Mouse (Mus musculus) frontal cortex, adult 2 months (tissue): ENCODE results near the gene Aebp1. TPM values are rescaled to one million over a fixed set of nuclear protein-coding genes. Genes with fewer than 3 reads are reported as not detected.
"Not testable (repeated sequence)": the region's sequence is repeated elsewhere in the genome, so short reads cannot be mapped to it uniquely, and the experiment has no call there.

Experiments
- DNase-seq, 2 experiments: peaks; one replicate each; pipeline ENCODE4 v3.0.0; 2022; ENCODE audit warnings: low spot score in 1 of 2; ENCODE audit errors: extremely low spot score in 1 of 2
- polyA plus RNA-seq: library from polyadenylated mRNA; depleted of rRNA; stranded (reverse); fragments of >200 nt; gene quantifications from 2 replicates; pipeline ENCODE4 v1.2.3, GENCODE M21; 2012

Gene Aebp1
- polyA plus RNA-seq, 1 experiment = 20.3 TPM

DNA sequence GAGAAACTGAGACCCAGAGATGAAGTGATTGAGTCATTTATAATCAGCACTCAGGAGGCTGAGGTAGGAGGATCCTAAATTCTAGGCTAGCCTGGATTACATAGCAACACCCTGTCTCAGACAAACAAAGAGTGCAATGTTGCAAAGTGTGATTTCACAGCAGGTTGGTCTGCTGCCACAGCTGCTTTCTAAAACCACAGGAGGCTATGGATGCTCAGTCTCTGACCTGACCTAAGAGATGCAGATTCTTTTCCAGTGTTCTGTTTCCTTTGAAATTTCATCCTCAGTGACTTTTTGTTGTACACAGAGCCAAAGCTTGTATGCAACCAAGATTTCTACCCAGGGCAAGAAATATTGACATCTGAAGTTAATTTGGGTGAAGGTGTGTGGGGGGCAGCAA, 6.3 kb upstream of the Aebp1 start:
- no peak for DNase-seq

DNA sequence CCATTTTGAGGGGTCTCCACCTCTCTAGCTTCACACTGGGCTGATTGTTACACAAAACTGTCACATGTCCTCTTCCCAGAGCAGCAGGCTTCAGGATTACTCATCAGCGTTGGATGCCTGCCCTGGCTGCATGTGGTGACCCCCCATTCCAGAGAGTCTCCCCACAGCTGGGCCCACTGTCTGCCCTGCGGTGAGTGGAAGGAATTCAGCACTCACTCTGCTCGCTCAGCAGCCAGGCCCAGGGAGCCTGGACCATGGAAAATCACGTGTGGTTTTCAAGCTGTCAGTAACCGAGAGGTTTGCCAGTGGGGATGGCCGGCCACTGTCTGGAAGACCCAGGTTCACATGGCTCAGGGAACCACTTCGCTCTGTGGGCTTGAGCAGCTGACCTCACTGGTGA, 5.8 kb upstream of the Aebp1 start:
- peak; percentile 37 to 49 for DNase-seq

DNA sequence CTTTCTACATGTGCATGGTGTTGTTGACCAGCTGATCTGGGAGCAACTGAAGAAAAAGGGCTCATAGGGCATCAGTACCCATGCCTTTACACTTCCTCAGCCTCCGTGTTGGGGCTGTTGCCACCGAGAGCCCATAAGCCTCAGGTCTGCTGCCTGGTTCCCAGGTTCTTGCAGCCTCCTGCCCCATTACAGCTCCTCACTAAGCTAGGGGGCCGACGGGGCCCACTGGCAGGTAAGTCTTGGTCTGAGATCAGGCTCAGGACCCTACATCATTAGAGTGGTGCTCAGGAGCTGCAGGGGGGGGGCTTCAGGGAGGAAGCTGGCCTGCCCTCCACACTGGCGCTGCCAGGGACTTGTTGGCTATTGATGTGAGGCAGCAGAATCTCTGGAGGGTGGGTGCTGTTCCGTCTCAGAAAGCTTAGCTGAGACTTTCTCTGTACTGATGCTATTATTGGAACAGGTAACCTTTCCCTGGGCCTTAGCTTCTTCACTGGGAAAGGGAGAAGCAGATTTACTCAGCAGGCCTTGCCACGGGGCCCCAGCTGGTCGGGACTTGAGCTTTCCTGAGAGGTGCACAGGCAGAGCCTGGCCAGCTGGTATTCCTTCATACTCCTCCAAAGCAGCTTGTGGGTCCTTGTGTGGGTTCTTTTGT, 5.1 kb upstream of the Aebp1 start:
- no peak for DNase-seq

DNA sequence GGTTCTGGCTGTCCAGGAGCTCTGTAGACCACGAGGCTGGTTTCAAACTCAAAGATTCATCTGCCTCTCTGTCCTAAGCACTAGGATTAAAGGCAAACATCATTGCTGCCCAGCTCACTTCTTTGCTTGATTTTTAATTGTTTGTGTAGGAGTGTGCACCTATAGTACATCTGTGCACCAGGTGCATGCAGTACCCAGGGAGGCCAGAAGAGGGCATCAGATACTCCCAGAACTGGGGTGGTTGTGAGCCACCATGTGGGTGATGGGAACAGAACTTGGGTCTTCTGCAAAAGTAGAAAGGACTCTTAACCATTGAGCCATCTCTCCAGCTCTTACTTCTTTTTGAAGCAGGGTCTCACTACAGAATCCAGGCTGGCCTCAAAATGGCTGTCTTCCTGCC, 3.0 kb upstream of the Aebp1 start:
- DNase-seq = no peak

DNA sequence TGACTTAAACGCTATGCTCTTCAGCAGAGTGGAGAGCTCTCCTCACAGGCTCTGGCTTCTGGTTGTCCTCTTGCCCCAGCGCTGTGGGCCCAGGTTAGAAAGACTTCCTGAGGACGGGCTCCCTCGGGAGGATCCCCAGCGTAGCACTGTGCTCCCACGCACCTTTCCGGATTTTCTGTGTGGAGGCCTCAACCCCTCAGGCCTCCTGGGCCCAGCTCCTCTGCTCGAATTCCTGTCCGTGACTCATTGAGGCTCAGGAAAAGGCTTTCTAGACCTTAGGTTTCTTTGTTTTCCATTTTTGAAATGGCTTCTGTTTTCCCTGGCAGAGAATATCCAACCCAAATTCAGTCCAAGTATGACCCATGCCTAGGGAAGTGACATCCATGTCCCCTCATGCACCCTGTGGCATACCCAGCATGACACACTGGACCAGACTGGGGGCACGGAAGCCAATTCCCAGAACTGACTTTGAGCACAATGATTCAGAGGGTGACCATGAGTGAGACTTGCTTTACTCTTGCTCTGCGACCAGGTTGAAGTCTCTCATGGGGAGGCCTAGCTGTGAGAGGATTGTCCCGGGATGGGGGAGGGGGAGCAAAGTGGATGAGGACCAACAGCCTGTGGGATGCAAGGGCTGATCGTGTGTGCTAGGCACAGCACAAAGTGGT, 1.7 kb upstream of the Aebp1 start:
- DNase-seq = no peak

DNA sequence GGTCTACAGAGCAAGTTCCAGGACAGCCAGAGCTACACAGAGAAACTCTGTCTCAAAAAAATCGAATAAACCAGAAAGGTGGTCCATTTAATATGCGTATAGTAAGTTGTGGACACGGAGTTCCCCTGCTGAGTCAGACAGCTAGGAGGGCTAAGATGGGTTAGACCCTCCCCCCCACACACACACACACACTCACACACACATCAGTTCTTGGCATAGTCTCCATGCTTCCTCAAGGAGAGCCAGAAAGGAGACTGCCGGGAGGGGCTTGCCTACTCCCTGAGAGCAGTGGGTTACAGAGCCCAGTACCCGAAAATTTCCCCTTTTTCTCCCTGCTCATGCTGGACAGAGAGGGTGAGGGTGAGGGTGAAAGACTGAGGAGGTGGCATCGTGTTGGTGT, 1.1 kb upstream of the Aebp1 start:
- DNase-seq = no peak

DNA sequence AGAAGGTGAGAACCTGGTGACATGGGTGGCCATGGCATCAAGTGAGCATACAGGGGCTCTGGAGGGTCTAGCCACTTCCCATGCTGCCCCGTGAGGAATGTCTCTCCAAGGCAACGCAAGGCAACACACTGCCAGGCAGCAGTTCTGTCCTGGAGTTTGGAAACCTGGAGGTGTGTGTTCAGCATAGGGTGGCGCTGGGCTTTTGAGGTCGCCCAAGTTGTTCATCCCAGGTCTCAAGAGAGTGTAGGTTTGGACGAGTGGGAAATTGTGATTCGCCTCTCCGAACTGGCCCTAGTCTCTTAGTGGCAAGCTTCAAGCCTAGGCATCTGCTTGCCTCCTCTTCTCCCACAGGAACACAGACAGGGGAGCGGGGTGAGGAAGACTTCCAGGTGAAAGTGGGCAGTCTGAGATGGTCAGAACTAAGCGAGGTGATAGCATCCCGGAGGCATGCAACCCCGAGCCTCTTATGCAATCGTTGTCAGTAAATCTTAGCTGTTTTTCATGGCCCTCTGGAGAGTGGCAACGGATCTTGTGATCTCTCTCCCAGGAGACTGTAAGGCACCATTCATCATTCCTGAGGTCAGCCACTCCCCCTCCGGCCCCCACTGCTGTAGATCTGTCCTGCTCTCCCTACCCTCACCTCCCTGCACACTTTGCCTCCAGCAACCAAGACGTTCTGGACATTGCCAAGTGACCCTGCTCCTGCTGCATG, 803 bp downstream of the Aebp1 start:
- no peak for DNase-seq

DNA sequence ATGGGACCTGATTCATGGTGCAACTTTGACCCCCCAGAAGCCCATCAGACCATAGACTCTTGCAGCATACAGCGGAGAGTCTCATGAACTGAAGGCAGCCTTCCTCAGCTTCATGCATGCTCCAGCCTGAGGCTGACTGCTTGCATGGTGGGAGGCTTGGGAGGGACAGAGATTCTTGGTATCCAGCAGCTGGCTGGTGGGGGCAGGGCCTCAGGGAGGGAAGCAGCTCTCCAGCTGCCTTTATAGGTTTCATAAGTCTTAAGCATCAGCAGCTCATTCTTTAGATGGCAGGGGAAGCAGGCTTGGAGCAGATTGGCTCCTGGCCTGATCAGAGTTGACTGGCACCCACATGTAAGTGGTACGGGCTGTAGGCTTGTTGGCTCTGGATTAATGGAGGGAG, 5.4 kb downstream of the Aebp1 start:
- DNase-seq = no peak

DNA sequence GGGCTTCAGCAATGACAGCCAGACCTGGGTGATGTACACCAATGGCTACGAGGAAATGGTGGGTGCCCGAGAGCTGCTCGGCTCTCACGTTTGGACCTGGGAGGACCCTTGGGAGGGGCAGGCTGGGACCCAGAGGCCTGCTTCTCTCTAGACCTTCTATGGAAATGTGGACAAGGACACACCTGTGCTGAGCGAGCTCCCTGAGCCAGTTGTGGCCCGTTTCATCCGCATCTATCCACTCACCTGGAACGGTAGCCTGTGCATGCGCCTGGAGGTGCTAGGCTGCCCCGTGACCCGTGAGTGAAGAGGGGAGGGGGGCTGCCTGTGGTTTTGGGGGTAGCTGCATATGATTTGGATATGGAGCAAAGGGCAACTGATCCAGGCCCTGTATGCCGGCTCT, 6.6 kb downstream of the Aebp1 start:
- DNase-seq = no peak

DNA sequence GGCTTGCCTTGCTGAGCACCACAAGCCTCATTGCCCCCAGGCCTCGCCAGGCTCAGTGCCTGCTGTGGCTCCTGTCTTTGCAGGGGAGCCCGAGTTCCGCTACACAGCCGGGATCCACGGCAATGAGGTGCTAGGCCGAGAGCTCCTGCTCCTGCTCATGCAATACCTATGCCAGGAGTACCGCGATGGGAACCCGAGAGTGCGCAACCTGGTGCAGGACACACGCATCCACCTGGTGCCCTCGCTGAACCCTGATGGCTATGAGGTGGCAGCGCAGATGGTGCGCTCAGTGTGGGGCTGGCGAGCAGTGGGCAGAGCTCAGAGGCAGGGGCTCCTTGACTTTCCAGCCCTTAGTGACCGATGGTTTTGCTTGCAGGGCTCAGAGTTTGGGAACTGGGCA, 7.6 kb downstream of the Aebp1 start:
- no peak for DNase-seq

DNA sequence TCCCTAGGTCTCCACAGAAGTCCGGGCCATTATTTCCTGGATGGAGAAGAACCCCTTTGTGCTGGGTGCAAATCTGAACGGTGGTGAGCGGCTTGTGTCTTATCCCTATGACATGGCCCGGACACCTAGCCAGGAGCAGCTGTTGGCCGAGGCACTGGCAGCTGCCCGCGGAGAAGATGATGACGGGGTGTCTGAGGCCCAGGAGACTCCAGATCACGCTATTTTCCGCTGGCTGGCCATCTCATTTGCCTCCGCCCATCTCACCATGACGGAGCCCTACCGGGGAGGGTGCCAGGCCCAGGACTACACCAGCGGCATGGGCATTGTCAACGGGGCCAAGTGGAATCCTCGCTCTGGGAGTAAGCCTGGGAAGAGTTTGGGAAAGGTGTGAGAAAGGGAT, 8.3 kb downstream of the Aebp1 start:
- no peak for DNase-seq

DNA sequence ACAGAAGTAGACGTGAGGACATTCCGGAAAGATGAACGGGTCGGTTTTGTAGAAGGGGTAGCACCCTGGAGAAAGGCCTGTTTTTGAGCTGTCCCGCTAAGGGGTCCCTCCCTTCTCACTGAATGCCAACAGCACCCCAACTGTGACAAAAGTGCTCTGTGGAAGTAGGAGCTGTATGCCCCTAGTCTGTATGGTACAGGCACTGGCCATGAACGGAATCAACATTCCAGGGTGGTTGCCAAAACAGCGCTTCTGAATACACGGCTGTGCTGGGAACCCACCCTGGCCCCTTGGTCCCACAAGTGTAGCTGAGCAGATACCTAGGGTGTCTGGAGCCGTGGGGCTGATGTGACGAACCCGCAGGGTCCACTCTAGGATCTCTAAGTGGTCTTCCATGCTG, 11.0 kb downstream of the Aebp1 start:
- no peak for DNase-seq

DNA sequence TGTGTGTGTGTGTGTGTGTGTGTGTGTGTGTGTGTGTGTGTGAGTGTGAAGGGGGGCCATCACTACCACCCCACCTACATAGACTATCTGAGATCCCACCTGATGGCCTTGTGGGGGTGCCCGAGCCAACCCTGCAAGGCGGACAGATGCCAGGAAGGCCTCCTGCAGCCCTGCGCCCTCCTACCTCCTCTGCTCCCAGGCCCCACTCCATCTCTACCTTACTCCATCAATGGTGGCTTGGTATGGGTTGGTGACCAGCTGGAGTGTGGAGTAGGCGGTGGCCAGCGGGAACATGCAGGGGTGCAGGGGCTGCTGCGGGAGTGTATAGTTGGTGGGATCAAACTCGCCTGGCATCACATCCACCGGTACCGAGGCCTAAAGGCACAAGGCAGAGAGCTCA, 11.4 kb downstream of the Aebp1 start:
- no peak for DNase-seq

DNA sequence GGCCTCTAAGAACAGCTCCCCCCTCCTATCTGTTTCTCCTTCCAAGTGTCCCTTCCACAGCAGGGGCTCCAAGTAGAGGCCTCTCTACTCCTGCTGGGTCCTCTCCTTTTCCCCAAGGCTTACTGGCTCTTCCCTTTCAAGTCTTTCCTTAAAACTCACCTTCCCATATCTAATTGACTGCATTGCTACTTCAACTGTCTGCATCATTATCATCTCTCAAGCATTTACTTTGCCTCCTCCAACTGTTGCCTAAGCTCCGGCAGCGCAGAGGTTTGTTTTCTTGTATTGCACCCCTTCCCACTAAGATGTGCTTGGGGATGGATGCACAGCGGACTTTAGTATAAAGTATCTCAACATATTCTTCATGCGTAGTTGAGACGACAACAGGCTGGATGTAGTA, 15.7 kb downstream of the Aebp1 start:
- DNase-seq = no peak

DNA sequence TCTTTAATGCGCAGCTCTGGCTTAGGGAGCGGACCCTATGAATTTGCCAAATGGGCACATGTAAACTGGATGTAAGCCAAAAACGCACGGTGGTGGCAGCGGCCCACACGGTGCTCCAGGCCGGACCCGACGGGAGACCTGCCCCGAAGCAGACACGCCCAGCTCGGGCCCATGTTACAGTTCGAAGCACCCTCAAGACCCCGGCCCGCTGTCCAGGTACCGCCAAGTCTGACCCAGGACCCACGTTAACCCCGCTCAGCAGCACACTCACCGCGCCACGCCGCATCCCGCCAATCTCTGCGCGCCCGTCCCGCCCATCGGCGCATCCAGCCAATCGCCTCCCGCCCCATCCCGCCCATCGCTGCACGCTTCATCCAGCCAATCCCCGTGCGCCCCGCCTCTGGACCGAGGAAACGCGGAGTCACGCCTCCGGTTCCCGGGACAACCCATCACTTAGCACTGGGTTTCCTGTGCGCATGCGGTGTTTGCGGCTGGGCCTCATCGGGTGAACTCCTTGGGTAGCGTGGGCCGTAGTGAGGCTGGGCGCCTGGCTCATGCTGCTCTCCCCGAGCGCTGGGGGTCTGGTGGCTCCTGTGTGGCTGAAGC, 16.3 kb downstream of the Aebp1 start, which contains the start of gene Pold2:
Gene Pold2 (minus strand): TSS at position 372 of the 606 bp plus-strand sequence.
- DNase-seq = peak; percentile 96 to 98

DNA sequence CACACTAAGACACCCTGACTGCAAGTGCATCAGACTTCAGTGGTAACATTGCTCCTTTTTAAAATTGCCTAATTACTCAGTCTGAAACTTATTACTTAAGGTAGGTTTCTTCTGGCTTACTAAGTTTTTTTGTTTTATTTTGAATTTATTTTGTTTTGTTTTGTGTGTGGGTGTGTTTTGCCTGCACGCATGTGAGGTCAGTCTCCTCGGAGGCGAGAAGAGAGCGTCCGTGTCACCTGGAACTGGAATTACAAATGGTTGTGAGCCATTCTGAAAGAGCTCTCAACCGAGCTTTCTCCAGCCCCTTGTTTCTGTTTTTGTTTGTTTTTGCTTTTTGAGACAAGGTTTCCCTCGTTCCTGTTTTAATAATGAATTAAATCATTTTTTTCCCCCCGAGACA, 16.9 kb downstream of the Aebp1 start:
- DNase-seq = no peak

DNA sequence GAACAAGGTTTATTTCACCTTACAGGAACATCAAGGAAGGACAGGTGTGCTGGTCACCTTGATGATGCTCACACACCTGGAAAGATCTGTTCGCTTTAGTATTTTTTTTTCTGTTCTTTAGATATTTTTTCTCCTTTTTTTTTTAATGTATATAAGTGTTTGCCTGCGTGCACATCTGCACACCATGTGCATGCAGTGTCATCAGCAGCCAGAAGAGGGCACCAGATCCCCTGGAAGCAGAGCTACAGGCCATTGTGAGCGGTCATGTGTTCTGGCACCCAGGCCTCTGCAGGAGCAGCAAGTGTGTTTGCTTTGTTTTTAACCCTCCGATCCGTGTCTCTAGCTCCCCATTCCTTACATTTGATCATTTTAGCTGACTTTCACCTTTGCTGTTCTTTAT, 18.2 kb downstream of the Aebp1 start:
- peak; percentile 26 to 65 for DNase-seq

DNA sequence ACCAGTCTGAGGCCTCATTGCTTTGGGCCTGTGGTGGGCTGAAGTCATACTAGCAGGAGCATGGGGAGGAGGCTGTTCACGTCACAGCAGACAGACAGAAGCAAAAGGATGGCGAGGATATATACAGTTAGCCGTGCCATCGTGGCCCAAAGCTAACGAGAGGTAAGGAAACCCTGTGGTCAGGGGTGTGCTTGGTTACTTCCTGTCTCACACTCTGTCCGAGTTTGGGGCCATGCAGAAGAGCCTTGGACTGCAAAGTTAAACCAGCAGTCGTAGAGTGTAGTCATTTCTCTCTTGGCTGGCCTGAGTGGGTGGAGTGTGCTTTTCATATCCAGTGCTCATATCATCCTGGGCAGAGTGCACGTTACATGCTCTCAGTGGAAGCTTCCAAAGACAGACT, 20.8 kb downstream of the Aebp1 start:
- no peak for DNase-seq

DNA sequence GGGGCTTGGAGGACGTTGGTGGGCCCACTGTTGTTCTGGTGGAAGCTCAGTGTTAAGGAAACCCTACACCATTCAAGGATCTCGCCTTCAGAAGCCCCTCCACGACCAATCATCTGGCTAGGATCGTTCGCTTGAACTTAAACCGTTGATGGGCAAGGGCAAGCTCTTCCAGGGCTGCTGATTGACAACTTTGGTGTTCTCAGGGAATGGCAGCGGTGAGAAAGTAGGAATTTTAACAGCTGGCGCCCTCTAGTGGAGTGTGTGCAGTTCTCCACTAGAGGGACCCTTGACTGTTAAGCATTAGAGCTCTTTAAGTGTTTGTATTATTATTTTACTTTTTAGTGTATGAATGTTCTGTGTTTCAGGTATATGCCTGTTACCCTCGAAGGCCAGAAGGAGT, 24.4 kb downstream of the Aebp1 start:
- DNase-seq = peak in 1 of 2 experiments; percentile 80

DNA sequence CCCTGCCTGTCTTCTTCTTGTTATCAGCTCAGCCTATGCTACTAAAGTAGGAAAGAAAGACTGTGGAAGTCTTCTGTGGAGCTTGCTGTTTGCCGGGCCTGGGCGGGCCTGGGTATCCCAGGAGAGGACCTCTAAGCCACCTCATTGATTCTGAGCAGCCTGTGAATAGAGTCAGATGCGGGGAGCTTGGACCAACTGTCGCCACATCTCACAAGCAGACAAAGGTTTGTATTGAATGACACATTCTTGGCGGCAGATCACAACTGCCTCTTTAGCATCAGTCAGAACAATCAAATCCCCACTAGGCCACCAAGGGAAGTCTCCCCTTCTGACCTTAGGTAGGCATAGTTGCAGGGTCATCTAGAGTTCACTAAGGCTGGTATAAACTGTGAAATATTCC, 25.5 kb downstream of the Aebp1 start:
- no peak for DNase-seq

DNA sequence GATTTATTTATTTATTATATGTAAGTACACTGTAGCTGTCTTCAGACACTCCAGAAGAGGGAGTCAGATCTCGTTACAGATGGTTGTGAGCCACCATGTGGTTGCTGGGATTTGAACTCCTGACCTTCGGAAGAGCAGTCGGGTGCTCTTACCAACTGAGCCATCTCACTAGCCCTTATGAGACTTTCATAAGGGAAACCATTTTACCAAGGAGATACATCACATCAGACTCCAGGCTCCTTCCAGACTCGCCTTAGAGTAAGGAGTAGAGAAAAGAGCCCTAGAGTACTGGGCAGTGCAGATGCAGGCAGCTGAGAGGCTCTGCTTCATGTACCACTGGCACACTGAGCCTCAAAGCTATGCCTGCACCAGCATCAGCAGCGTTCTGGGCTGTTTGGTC, 26.8 kb downstream of the Aebp1 start:
- DNase-seq = not testable (repeated sequence)
